Mouse (Mus musculus) bone marrow macrophage, adult 2 months (primary cell): ENCODE data around the gene Plxdc1. TPM values are rescaled to one million over a fixed set of nuclear protein-coding genes. Genes with fewer than 3 reads are reported as not detected.
A peak's percentile ranks its signal among the peaks of the same experiment; 100 is the strongest.
"Not testable (repeated sequence)": the region's sequence is repeated elsewhere in the genome, so short reads cannot be mapped to it uniquely, and the experiment has no call there.

ENCODE experiments used
- H3K27ac ChIP-seq: 2 replicates; pipeline ENCODE4 v1.5.1; 2012; ENCODE audit warnings: low read depth, low read length; ENCODE audit not compliant: insufficient read depth
- H3K4me1 ChIP-seq: 2 replicates; pipeline ENCODE4 v1.6.1; 2012; ENCODE audit warnings: low read length; ENCODE audit not compliant: control insufficient read depth, insufficient read depth
- H3K4me3 ChIP-seq: 2 replicates; pipeline ENCODE4 v1.5.1; 2012; ENCODE audit warnings: mild to moderate bottlenecking, low read length, moderate library complexity; ENCODE audit not compliant: insufficient read depth
- CTCF ChIP-seq: IDR thresholded peaks from 2 replicates; pipeline ENCODE4 v1.5.1; 2012; ENCODE audit warnings: low read depth, mild to moderate bottlenecking, low read length, moderate library complexity
- POLR2A ChIP-seq: IDR thresholded peaks from 2 replicates; pipeline ENCODE4 v1.6.1; 2012; ENCODE audit warnings: mild to moderate bottlenecking, low read depth, low read length, borderline replicate concordance
- polyA plus RNA-seq: library from polyadenylated mRNA; stranded (reverse); fragments of >200 nt; gene quantifications from 2 replicates; pipeline ENCODE4 v1.2.4, GENCODE M21; 2012; ENCODE audit not compliant: missing spikeins, insufficient read depth, insufficient read length

Plxdc1 gene
- polyA plus RNA-seq, 1 experiment = 25.5 TPM

DNA sequence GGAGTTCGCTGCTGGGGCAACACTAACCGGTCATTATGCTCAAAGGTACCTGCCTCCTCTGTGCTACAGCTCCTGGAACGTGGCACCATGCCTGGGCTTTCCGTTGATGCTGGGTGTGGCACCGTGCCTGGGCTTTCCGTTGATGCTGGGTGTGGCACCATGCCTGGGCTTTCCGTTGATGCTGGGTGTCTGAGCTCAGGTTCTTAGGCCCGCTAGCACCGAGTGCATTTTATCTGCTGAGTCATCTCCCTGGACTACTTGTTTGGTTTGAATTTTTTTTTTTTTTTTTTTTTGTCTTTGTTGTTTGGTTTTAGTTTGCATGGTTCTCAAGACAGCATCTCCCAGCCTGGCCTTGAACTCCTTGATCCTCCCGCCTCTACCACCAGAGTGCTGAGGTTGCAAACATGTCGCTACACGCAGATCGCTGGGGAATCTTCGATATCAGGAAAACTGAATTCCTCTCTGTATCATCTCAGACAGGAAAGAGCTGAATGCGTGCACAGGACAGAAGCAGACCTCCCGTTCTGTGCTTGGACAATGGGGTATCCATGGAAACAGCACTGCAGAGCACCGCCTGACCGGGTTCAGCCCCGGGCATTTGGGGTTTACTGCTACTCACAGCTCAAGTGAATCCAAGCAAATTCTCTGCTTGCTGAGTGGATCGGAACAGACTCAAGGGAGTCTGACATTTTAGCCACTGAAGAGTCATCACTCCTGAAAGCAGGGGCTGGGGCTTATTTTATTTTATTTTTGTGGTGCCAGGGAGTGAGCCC is 36.4 kb downstream of the Plxdc1 start:
- H3K27ac ChIP-seq = no peak overlapping the region
- TF ChIP-seq CTCF = no peak
- TF ChIP-seq POLR2A = no peak

GRCm38 (mm10) chr11:97947426-97947825 is 38.8 kb downstream of the Plxdc1 start:
- TF ChIP-seq CTCF = no peak
- no peak for TF ChIP-seq POLR2A
- H3K4me1 ChIP-seq = peaks cover 4% of the 10 kb centered on the region
- H3K27ac ChIP-seq = no peak overlapping the region
- no peak overlapping the region for H3K4me3 ChIP-seq

More for the DNA sequence above, 36.4 kb downstream of the Plxdc1 start:
- no peak overlapping the region for H3K4me3 ChIP-seq
- peaks cover 4% of the 10 kb centered on the region for H3K4me1 ChIP-seq

GRCm38 (mm10) chr11:97945738-97946289 is 40.4 kb downstream of the Plxdc1 start:
- not testable (repeated sequence) for H3K4me1 ChIP-seq, H3K27ac ChIP-seq
- peak overlapping the region; percentile 7; the same call in 1 of the 2 replicates for H3K4me3 ChIP-seq

DNA sequence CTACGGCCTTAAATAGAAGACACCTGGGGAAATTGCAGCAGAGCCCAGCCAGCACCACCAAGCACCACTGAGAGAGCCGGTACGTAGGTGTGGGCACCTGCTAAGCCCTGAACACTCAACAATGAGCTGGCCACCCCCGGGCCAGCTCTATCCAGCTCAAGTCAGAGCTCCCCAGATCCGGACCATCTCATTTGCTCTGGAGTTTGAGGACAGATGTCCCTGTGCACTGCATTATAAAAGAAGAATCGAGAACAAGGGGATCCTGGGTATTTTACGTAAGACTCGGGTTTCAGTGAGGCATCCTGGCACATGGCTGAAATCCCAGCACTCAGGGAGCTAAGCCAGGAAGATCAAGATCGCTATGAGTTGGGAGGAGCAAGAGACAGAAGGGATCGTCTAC is 41.2 kb downstream of the Plxdc1 start:
- H3K4me3 ChIP-seq = no peak overlapping the region
- H3K27ac ChIP-seq = no peak overlapping the region
- TF ChIP-seq POLR2A = no peak
- TF ChIP-seq CTCF = no peak
- H3K4me1 ChIP-seq = peaks cover 4% of the 10 kb centered on the region

DNA sequence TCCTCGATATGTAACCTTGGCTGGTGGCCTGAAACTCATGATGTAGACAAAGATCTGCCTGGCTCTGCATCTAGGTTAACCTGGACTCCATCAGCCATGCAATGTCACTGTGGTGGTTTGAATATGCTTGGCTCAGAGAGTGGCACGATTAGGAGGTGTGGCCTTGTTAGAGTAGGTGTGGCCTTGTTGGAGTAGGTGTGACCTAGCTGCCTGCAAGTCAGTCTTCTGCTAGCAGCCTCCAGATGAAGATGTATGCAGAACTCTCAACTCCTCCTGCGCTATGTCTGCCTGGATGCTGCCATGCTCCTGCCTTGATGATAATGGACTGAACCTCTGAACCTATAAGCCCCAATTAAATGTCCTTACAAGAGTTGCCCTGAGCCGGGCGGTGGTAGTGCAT is 43.0 kb downstream of the Plxdc1 start:
- TF ChIP-seq CTCF (no peak), POLR2A (no peak)
- H3K27ac ChIP-seq = no peak overlapping the region
- H3K4me3 ChIP-seq = no peak overlapping the region
- peaks cover 4% of the 10 kb centered on the region for H3K4me1 ChIP-seq

DNA sequence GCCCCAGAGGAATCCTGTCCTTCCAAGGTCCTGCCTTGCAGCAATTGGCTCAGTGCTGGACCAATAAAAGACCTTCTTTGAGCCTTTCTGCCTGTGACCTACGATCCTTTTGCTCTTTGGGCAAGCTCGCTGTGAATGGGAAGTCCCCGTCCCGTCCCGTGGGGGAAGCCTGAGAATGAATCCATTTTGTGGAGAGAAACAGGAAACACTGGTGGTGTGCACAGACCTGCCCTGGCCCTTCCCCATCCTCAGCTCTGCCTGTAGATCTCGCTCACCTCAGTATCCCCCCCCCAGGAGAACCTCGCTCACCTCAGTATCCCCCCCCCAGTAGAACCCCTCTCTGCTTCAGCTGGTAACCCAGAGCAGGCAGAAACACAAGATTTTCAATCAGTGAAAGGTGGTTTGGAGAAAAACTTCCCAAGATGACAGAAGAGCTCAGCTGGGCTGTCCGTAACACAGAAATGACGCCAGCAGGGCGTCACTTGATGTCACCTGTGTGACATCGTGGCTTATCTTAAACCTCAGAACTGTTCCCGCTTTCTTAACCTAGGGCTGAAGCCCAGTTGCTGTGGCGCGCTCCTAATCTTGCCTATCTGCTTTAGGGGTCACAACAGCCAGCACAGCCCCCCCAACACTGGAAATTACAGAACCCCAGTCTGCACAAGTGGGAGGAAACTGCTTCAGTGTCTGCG is 43.7 kb downstream of the Plxdc1 start:
- peaks cover 4% of the 10 kb centered on the region for H3K4me1 ChIP-seq
- no peak for TF ChIP-seq CTCF
- TF ChIP-seq POLR2A = no peak
- H3K4me3 ChIP-seq = no peak overlapping the region
- H3K27ac ChIP-seq = no peak overlapping the region

DNA sequence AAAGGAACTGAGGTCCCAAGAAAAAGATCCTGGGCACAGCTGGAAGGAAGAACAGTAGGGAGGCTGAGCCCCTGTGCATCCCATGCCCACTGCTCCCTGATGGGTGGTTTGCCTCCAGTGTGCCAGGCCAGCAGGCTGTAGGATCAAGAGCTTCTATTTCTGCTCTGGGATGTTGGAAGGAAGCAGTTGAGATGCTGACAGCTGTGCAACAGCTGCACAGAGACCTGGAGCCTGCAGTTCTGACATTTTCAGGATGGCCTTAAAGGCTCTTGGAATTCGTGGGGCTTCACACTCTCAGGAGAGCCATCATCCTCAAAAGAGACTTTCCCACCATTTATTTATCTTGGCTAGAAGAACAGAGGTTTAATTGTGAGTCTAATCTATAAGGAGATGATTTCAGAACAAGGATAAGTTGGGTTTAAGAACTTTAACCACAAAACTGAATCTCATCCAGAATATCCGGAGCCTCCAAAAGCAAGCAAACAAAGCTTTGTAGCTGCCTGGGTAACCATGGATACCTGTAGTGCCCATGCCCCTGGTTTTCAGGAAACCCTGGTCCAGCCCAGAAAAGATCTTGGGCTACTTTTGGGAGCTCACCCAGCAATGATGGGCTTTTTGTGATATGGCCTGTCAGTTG is 48.7 kb downstream of the Plxdc1 start:
- TF ChIP-seq POLR2A (no peak), CTCF (no peak)
- Histone ChIP-seq H3K27ac (no peak overlapping the region), H3K4me1 (peaks cover 5% of the 10 kb centered on the region), H3K4me3 (no peak overlapping the region)

DNA sequence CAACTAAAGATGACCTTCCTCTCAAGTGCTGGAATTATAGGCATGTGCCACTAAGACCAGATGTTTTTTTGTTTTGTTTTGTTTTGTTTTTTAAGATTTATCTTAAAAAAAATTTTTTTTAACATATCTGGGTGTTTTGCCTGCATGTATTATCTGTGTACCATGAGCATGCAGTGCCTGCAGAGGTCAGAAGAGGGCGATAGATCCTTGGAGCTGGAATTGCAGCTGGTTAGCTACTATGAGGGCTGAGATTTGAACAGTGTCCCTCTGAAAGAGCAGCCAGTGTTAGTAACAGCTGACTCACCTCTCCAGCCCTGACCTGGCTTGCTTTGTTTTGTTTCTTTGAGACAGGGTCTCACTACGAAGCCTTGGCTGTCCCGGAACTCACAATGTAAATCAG is 49.5 kb downstream of the Plxdc1 start:
- peak; percentile 59 for TF ChIP-seq CTCF
- no peak for TF ChIP-seq POLR2A
- peaks cover 6% of the 10 kb centered on the region for H3K4me1 ChIP-seq
- H3K27ac ChIP-seq = no peak overlapping the region
- no peak overlapping the region for H3K4me3 ChIP-seq

- Histone ChIP-seq H3K4me3 (no peak overlapping the region), H3K4me1 (peaks cover 6% of the 10 kb centered on the region), H3K27ac (no peak overlapping the region)
- TF ChIP-seq POLR2A = no peak
- no peak for TF ChIP-seq CTCF
These were observed 50.2 kb downstream of the Plxdc1 start for GRCm38 (mm10) chr11:97935913-97936575.

DNA sequence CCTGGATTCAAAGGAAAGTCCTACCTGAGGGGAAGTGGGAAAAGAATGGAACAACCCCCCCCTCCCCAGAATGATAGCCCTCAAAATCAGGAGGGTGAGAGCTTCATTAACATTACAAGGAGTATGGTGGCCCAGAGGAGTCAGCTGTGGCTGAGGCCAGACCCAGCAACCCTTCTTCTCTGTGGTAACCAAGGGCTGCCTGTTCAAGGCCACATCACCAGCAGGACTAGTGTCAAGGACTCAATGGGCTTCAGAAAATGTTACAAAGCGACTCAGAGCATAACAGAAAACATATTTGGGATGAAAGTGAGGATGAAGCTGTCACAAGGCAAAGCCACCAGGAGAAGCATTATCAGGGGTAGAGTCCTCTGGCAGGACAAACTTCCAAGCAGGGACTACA is 52.7 kb downstream of the Plxdc1 start:
- H3K27ac ChIP-seq = no peak overlapping the region
- TF ChIP-seq CTCF (no peak), POLR2A (no peak)
- no peak overlapping the region for H3K4me3 ChIP-seq
- H3K4me1 ChIP-seq = peaks cover 6% of the 10 kb centered on the region
